Mouse (Mus musculus): ENCODE data around the gene Btn2a2.

DNA sequence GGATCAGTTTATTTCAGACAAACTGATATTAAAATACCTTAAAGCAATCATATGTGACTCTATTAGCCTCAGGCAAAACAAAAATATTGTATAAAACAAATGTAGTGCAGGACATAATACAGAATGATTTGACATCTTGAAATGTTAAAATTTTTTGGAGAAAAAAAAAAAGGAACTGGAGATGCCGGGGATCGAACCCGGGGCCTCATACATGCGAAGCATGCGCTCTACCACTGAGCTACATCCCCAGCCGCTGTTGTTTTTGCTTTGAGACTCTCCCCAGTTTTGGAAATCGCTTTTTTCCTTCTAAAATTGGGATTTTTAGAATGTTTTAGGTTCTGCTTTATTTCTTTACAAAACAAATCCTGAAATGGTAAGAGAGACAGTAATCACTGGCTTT is 50.1 kb downstream of the Btn2a2 start:
- no peak for TF ChIP-seq CTCF (conservative IDR thresholded peaks at IDR 0.05; ENCODE audit: low read length)
- no peak for TF ChIP-seq NANOG (IDR thresholded peaks at IDR 0.05; ENCODE audit: borderline replicate concordance, low read length)
- no peak for TF ChIP-seq POU5F1 (IDR thresholded peaks at IDR 0.05; ENCODE audit: borderline replicate concordance, low read length)

Data from E14TG2a.4 (cell line).